Mouse (Mus musculus) cortical plate, adult 2 months (tissue): ENCODE measurements around the gene Slfn1.

Source experiments
- CTCF ChIP-seq: fragments of 200-500 bp; IDR thresholded peaks from 2 replicates; pipeline ENCODE4 v1.5.1; 2011; ENCODE audit warnings: mild to moderate bottlenecking, control low read depth, low read length; ENCODE audit not compliant: insufficient read depth; ENCODE audit errors: extremely low read depth
- POLR2A ChIP-seq: fragments of 200-500 bp; IDR thresholded peaks from 2 replicates; pipeline ENCODE4 v1.6.1; 2011; ENCODE audit warnings: mild to moderate bottlenecking, low read length, control low read depth; ENCODE audit not compliant: insufficient read depth; ENCODE audit errors: extremely low read depth

- TF ChIP-seq CTCF (no peak), POLR2A (no peak)
Measured at GRCm38 (mm10) chr11:83070321-83070970, 46.2 kb upstream of the Slfn1 start.
